Mouse (Mus musculus): Measurements from ENCODE around the gene Arl5c.
A peak's percentile ranks its signal among the peaks of the same experiment; 100 is the strongest.

GRCm38 (mm10) chr11:98027297-98027688 is 31.3 kb upstream of the Arl5c start:
- TF ChIP-seq E2F4 (IDR thresholded peaks at IDR 0.05; ENCODE audit: borderline replicate concordance, low read depth, low read length) (no peak), CTCF (IDR thresholded peaks at IDR 0.05 in 2 of 3, conservative IDR thresholded peaks at IDR 0.05 in 1 of 3; ENCODE audit: control insufficient read depth in 1 of 3, insufficient read depth in 1 of 3, low read depth in 2 of 3, low read length in 3 of 3, poor library complexity in 1 of 3, severe bottlenecking in 1 of 3) (no peak), TBP (IDR thresholded peaks at IDR 0.05; ENCODE audit: low read depth, low read length) (0 out of 2 replicates have a peak, but pooled peaks have one; percentile 32), EP300 (IDR thresholded peaks at IDR 0.05; ENCODE audit: low read depth in 1 of 2, low read length in 2 of 2) (no peak), ZC3H11A (IDR thresholded peaks at IDR 0.05; ENCODE audit: low read depth, low read length) (no peak), TCF12 (IDR thresholded peaks at IDR 0.05; ENCODE audit: low read depth, low read length) (no peak), RCOR1 (IDR thresholded peaks at IDR 0.05; ENCODE audit: low read depth, low read length) (no peak), ZKSCAN1 (IDR thresholded peaks at IDR 0.05; ENCODE audit: low read depth, low read length) (no peak), GATA1 (IDR thresholded peaks at IDR 0.05; ENCODE audit: low read depth, low read length) (no peak), SIN3A (IDR thresholded peaks at IDR 0.05; ENCODE audit: low read length) (no peak), POLR2AphosphoS2 (IDR thresholded peaks at IDR 0.05; ENCODE audit: low read length) (peak; percentile 51; the same call in 1 of the 2 replicates), POLR2A (IDR thresholded peaks at IDR 0.05; ENCODE audit: control insufficient read depth in 1 of 2, insufficient read depth in 1 of 2, low read depth in 1 of 2, low read length in 2 of 2, poor library complexity in 1 of 2) (peak in 1 of 2 experiments; percentile 2; a peak in 2 of 4 replicates), ZNF384 (IDR thresholded peaks at IDR 0.05; ENCODE audit: low read depth, low read length) (no peak), MAZ (IDR thresholded peaks at IDR 0.05; ENCODE audit: low read depth, low read length) (no peak)

Data from MEL (cell line).